Mouse (Mus musculus): ENCODE measurements around the gene Ear1. TPM values are rescaled to one million over a fixed set of nuclear protein-coding genes. Genes with fewer than 3 reads are reported as not detected.
"Not testable (repeated sequence)": the region's sequence is repeated elsewhere in the genome, so short reads cannot be mapped to it uniquely, and the experiment has no call there.

The Ear1 gene
- polyA plus RNA-seq, 2 experiments from 2014 or later = not detected

GRCm38 (mm10) chr14:43796069-43796904 lies 79.0 kb downstream of the Ear1 start:
- no peak for ATAC-seq

- ATAC-seq = not testable (repeated sequence)
Observed at GRCm38 (mm10) chr14:43793811-43794210, 81.5 kb downstream of the Ear1 start.

GRCm38 (mm10) chr14:43784645-43785044 lies 90.7 kb downstream of the Ear1 start, which contains the start of gene Gm8180:
Gene Gm8180 (minus strand): TSS chr14:43784745.
- not testable (repeated sequence) for ATAC-seq

Other genes starting within 250 kb of the Ear1 start
- gene Gm8165, start 198.3 kb downstream of the Ear1 start, polyA plus RNA-seq (2017; shearing (Covaris generic)) = not detected
- 1 to 10 TPM in 1 of 2 experiments, under 1 TPM in 1; 0.52 to 2.3 TPM for gene Gm7324, start 177.7 kb downstream of the Ear1 start, polyA plus RNA-seq (2017; shearing (Covaris generic))
- not detected for gene Gm16506, start 148.0 kb downstream of the Ear1 start, polyA plus RNA-seq (2017; shearing (Covaris generic))
- gene Gm6526, start 127.7 kb downstream of the Ear1 start, polyA plus RNA-seq (2017; shearing (Covaris generic)) = not detected
- not detected for gene Gm8180, start 90.8 kb downstream of the Ear1 start, polyA plus RNA-seq (2017; shearing (Covaris generic))
- not detected for gene Ear10, start 48.0 kb upstream of the Ear1 start, polyA plus RNA-seq (2017; shearing (Covaris generic))
- gene Gm8113, start 49.9 kb upstream of the Ear1 start, polyA plus RNA-seq (2017; shearing (Covaris generic)) = under 1 TPM in 1 of 2 experiments, not detected in 1; 0.12 TPM
- gene Ang5, start 81.6 kb upstream of the Ear1 start, polyA plus RNA-seq (2017; shearing (Covaris generic)) = not detected
- gene Ang6, start 126.8 kb upstream of the Ear1 start, polyA plus RNA-seq (2017; shearing (Covaris generic)) = not detected
- gene Ear2, start 227.1 kb upstream of the Ear1 start, polyA plus RNA-seq (2017; shearing (Covaris generic)) = under 1 TPM in 1 of 2 experiments, not detected in 1; 0.79 TPM
- not detected for gene Gm3327, start 248.3 kb upstream of the Ear1 start, polyA plus RNA-seq (2017; shearing (Covaris generic))